Mouse (Mus musculus) heart, postnatal 36 days (tissue): ENCODE results near the gene Rars2. TPM values are rescaled to one million over a fixed set of nuclear protein-coding genes. Genes with fewer than 3 reads are reported as not detected.

Experiments
- DNase-seq, 2 experiments: peaks; one replicate each; pipeline ENCODE4 v3.0.0; 2021 to 2022
- intact Hi-C: fragments of 180-260 bp; cut with DNase I; formaldehyde crosslinking; loops from one replicate; pipeline ENCODE4 v1.15.1; 2025
- total RNA-seq, 2 experiments: library from RNA; stranded (reverse); gene quantifications; 2 replicates each; pipeline ENCODE4 v1.2.3; 2021

Rars2 gene
- total RNA-seq, 2 experiments from 2014 or later: 25.1 to 33.3 TPM

- DNase-seq: no peak
- intact Hi-C loops: no loop called here
Observed at GRCm38 (mm10) chr4:34639745-34640364, 25.1 kb downstream of the Rars2 start.

GRCm38 (mm10) chr4:34640731-34641130, 26.0 kb downstream of the Rars2 start:
- intact Hi-C loops: no loop called here

GRCm38 (mm10) chr4:34644779-34645178, 30.0 kb downstream of the Rars2 start:
- intact Hi-C loops: no loop called here
- DNase-seq: no peak

More at GRCm38 (mm10) chr4:34640731-34641130, 26.0 kb downstream of the Rars2 start:
- no peak for DNase-seq

GRCm38 (mm10) chr4:34653179-34653578, 38.4 kb downstream of the Rars2 start:
- intact Hi-C loops: no loop called here
- DNase-seq: no peak

- intact Hi-C loops: no loop called here
- no peak for DNase-seq
Observed at GRCm38 (mm10) chr4:34656101-34656500, 41.3 kb downstream of the Rars2 start.

- no peak for DNase-seq
- intact Hi-C loops: no loop called here
Observed at GRCm38 (mm10) chr4:34659012-34659411, 44.3 kb downstream of the Rars2 start.

GRCm38 (mm10) chr4:34661514-34661913, 46.8 kb downstream of the Rars2 start:
- no peak for DNase-seq
- intact Hi-C loops: no loop called here

GRCm38 (mm10) chr4:34661927-34662326, 47.2 kb downstream of the Rars2 start:
- intact Hi-C loops: no loop called here
- no peak for DNase-seq

GRCm38 (mm10) chr4:34667923-34668322, 53.2 kb downstream of the Rars2 start:
- DNase-seq: no peak
- intact Hi-C loops: no loop called here

GRCm38 (mm10) chr4:34673721-34674120, 59.0 kb downstream of the Rars2 start:
- intact Hi-C loops: no loop called here
- no peak for DNase-seq

- intact Hi-C loops: no loop called here
Observed at GRCm38 (mm10) chr4:34680530-34680929, 65.8 kb downstream of the Rars2 start.

GRCm38 (mm10) chr4:34686874-34687567, 72.3 kb downstream of the Rars2 start, which contains the start of gene Slc35a1:
Gene Slc35a1, minus strand, starts transcription at chr4:34687438.
- intact Hi-C loops: loop anchor here (1.0 to 5.0 kb wide), 5 partner anchors 72 to 540 kb away; partner anchors contain the start of genes C9orf72, Orc3, Rars2 and Smim8
- peak; percentile 91 to 94 for DNase-seq

More at GRCm38 (mm10) chr4:34680530-34680929, 65.8 kb downstream of the Rars2 start:
- DNase-seq: no peak

GRCm38 (mm10) chr4:34688021-34688420, 73.3 kb downstream of the Rars2 start:
- DNase-seq: no peak

GRCm38 (mm10) chr4:34701528-34701927, 86.8 kb downstream of the Rars2 start:
- intact Hi-C loops: no loop called here
- peak; percentile 18 to 52 for DNase-seq

More at GRCm38 (mm10) chr4:34688021-34688420, 73.3 kb downstream of the Rars2 start:
- intact Hi-C loops: loop anchor here (5.0 kb wide), 2 partner anchors 234 to 539 kb away; partner anchors contain the start of gene C9orf72

- intact Hi-C loops: no loop called here
- DNase-seq: no peak
Observed at GRCm38 (mm10) chr4:34702231-34702630, 87.5 kb downstream of the Rars2 start.

- intact Hi-C loops: no loop called here
- DNase-seq: no peak
Observed at GRCm38 (mm10) chr4:34703029-34703428, 88.3 kb downstream of the Rars2 start.

GRCm38 (mm10) chr4:34707248-34707647, 92.5 kb downstream of the Rars2 start:
- intact Hi-C loops: no loop called here
- DNase-seq: no peak

GRCm38 (mm10) chr4:34708127-34708526, 93.4 kb downstream of the Rars2 start:
- intact Hi-C loops: no loop called here
- no peak for DNase-seq
